Mouse (Mus musculus) intestine, embryonic 14.5 days (tissue): ENCODE data around the gene Rara. TPM values are rescaled to one million over a fixed set of nuclear protein-coding genes. Genes with fewer than 3 reads are reported as not detected.
A peak's percentile ranks its signal among the peaks of the same experiment; 100 is the strongest.

Experiments
- ATAC-seq: fragments of 200-750 bp; cut with Nextera tagmentation; replicated peaks from 2 replicates; pipeline ENCODE4 v1.8.0; 2017; ENCODE audit warnings: low read depth, moderate number of reproducible peaks, moderate TSS enrichment, moderate library complexity; ENCODE audit not compliant: low FRiP score, low TSS enrichment
- DNase-seq: peaks from one replicate; pipeline ENCODE4 v3.0.0-alpha.2; 2018; ENCODE audit warnings: low spot score
- H3K27ac ChIP-seq: fragments of 300-500 bp; sonication (generic); 2 replicates; pipeline ENCODE4 v1.5.1; 2014; ENCODE audit warnings: low read depth, mild to moderate bottlenecking, control low read depth
- H3K27me3 ChIP-seq: fragments of 300-500 bp; sonication (generic); replicated peaks from 2 replicates; pipeline ENCODE4 v1.6.1; 2014; ENCODE audit warnings: low read length, control low read depth; ENCODE audit not compliant: control insufficient read depth, insufficient read depth
- H3K36me3 ChIP-seq: fragments of 300-500 bp; sonication (generic); 2 replicates; pipeline ENCODE4 v1.6.1; 2014; ENCODE audit warnings: low read length, control low read depth; ENCODE audit not compliant: control insufficient read depth, insufficient read depth
- H3K4me1 ChIP-seq: fragments of 300-500 bp; sonication (generic); replicated peaks from 2 replicates; pipeline ENCODE4 v1.6.1; 2014; ENCODE audit warnings: low read length, control low read depth, mixed read lengths; ENCODE audit not compliant: control insufficient read depth, insufficient read depth
- H3K4me2 ChIP-seq: fragments of 300-500 bp; sonication (generic); 2 replicates; pipeline ENCODE4 v1.6.1; 2014; ENCODE audit warnings: low read length
- H3K4me3 ChIP-seq: fragments of 300-500 bp; sonication (generic); 2 replicates; pipeline ENCODE4 v1.5.1; 2014; ENCODE audit warnings: low read depth, low read length, control low read depth, mixed read lengths
- H3K9ac ChIP-seq: fragments of 300-500 bp; sonication (generic); 2 replicates; pipeline ENCODE4 v1.6.1; 2014; ENCODE audit warnings: mild to moderate bottlenecking, low read length
- H3K9me3 ChIP-seq: fragments of 300-500 bp; sonication (generic); 2 replicates; pipeline ENCODE4 v1.6.1; 2016; ENCODE audit warnings: low read length, control low read depth; ENCODE audit not compliant: control insufficient read depth
- WGBS: fragments of 180-500 bp; shearing (Covaris S2); extraction: QIAGEN DNeasy Blood & Tissue Kit; methylation state at CpG from one replicate; pipeline ENCODE4 v1.1.7; 2014; 5-methylcytosine and 5-hydroxymethylcytosine counted together
- polyA plus RNA-seq: library from polyadenylated mRNA; unstranded; fragments of >200 nt; fragmentation: Nextera tagmentation; extraction: Ambion mirVana; gene quantifications from 2 replicates; pipeline ENCODE4 v1.2.1, GENCODE M21; 2014

The Rara gene
- polyA plus RNA-seq, 1 experiment from 2014 or later, result 42.4 TPM

- peaks cover 67% of the 10 kb centered on the region for H3K36me3 ChIP-seq
Observed at GRCm38 (mm10) chr11:98968716-98969495, 41.3 kb downstream of the Rara start.

DNA sequence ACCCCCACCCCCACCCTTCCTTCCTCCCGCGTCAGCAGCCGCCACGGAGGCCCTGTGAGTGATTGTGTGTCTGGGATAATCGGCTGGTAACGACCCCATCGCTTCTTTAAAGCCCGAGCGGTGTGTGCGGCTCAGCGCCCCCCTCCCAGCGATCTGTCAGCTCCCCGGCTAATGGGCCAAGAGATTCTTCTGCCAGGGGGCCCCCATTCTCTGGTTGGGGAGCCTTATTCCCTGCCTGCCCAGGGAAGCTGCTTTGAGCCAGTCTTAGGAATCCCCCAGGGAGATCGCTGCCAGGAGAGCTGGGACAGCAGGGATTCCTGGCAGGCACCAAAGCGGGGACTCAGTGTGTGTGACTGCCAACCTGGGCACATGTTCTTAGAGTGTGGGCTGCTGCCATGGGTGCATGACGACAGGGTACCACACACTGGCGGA is 41.9 kb downstream of the Rara start:
- H3K27me3 ChIP-seq, result no peaks in the 10 kb centered on the region
- peak overlapping the region; percentile 13; the same call in 1 of the 2 replicates for H3K4me2 ChIP-seq
- peaks cover 72% of the 10 kb centered on the region for H3K36me3 ChIP-seq
- no peaks in the 10 kb centered on the region for H3K9me3 ChIP-seq
- H3K4me3 ChIP-seq, result no peak overlapping the region
- DNase-seq, result peak; percentile 60
- H3K9ac ChIP-seq, result no peak overlapping the region
- peaks cover 71% of the 10 kb centered on the region for H3K4me1 ChIP-seq
- 23% methylated on average over 17 of the region's 17 CpGs for WGBS
- no peak for ATAC-seq
- peak overlapping the region; percentile 33; the same call in 1 of the 2 replicates for H3K27ac ChIP-seq

More at GRCm38 (mm10) chr11:98968716-98969495, 41.3 kb downstream of the Rara start:
- Histone ChIP-seq H3K9ac (no peak overlapping the region), H3K4me1 (peaks cover 77% of the 10 kb centered on the region), H3K4me3 (no peak overlapping the region), H3K4me2 (peak overlapping the region; percentile 28), H3K9me3 (no peaks in the 10 kb centered on the region), H3K27me3 (no peaks in the 10 kb centered on the region), H3K27ac (peak overlapping the region; percentile 60; the same call in 1 of the 2 replicates)
- DNase-seq (peak; percentile 74), ATAC-seq (no peak)
- WGBS, result 12% methylated on average over 20 of the region's 20 CpGs

DNA sequence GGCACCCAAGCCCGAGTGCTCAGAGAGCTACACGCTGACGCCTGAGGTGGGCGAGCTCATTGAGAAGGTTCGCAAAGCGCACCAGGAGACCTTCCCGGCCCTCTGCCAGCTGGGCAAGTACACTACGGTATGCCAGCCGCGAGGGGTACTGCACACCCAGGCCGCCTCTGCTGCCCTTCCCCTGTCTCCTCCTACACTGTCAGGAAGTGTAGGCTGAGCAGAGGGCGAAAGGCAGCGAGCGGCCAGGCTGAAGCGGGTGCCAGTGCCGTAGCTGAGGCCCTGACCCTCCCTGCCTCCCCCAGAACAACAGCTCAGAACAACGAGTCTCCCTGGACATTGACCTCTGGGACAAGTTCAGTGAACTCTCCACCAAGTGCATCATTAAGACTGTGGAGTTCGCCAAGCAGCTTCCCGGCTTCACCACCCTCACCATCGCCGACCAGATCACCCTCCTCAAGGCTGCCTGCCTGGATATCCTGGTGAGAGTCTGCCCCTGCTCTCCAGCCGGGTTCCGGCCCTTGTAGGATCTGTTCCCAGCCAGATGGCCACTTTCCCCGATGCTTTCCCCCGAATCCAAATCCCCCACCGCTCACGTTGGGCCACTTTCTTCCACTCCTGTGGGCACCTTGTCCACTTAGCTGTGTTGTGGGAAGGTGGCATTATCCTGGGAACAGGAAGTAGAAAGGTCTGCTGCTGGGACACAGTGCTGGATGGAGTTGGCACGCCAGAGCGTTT is 42.7 kb downstream of the Rara start:
- no peak overlapping the region for H3K4me2 ChIP-seq
- H3K4me3 ChIP-seq, result no peak overlapping the region
- H3K4me1 ChIP-seq, result peaks cover 63% of the 10 kb centered on the region
- 76% methylated on average over 29 of the region's 29 CpGs for WGBS
- H3K36me3 ChIP-seq, result peaks cover 81% of the 10 kb centered on the region
- no peak for ATAC-seq
- H3K9me3 ChIP-seq, result 0 out of 2 replicates have a peak, but pooled peaks cover 5% of the 10 kb centered on the region
- peak overlapping the region; percentile 60 for H3K27ac ChIP-seq
- no peak overlapping the region for H3K9ac ChIP-seq
- H3K27me3 ChIP-seq, result no peaks in the 10 kb centered on the region
- peak; percentile 54 for DNase-seq

GRCm38 (mm10) chr11:98971316-98972031 is 43.9 kb downstream of the Rara start:
- Histone ChIP-seq H3K4me1 (peaks cover 52% of the 10 kb centered on the region), H3K36me3 (peaks cover 80% of the 10 kb centered on the region), H3K27ac (peak overlapping the region; percentile 60; the same call in 1 of the 2 replicates), H3K9me3 (0 out of 2 replicates have a peak, but pooled peaks cover 5% of the 10 kb centered on the region), H3K9ac (no peak overlapping the region), H3K4me2 (no peak overlapping the region), H3K4me3 (no peak overlapping the region), H3K27me3 (no peaks in the 10 kb centered on the region)
- WGBS, result 65% methylated on average over 23 of the region's 23 CpGs
- ATAC-seq (no peak), DNase-seq (peak; percentile 76)

GRCm38 (mm10) chr11:98972215-98972614 is 44.6 kb downstream of the Rara start:
- no peak overlapping the region for H3K27ac ChIP-seq

DNA sequence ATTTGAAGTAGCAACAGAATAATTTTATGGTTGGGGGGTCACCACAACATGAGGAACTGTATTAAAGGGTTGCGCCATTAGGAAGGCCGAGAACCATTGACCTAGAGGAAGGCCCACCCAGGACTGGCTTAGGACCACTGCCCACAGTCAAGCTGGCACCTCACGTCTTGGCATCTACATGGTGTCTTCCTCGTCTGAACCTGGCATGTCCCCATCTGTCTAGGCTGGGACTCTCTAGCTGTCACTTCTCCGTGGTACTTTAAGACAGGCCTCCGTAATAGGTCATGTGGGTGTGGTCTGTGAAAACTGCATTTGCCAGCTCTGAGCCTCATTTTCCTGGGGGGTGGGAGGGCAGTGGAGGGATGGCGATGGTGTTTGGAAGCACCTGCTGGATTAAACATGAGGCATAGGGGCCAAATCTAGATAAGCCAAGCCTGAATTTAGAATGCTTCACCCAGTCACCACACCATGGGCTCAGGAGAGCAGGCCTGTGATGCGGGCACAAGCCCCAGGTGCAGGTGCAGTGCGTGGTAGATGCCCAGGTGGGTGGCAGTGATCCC is 45.3 kb downstream of the Rara start:
- 89% methylated on average over 9 of the region's 9 CpGs for WGBS
- no peak overlapping the region for H3K27ac ChIP-seq
- no peak overlapping the region for H3K4me2 ChIP-seq
- no peak for DNase-seq
- peaks cover 68% of the 10 kb centered on the region for H3K36me3 ChIP-seq
- H3K9ac ChIP-seq, result no peak overlapping the region
- H3K4me1 ChIP-seq, result peaks cover 38% of the 10 kb centered on the region
- H3K9me3 ChIP-seq, result 0 out of 2 replicates have a peak, but pooled peaks cover 5% of the 10 kb centered on the region
- H3K4me3 ChIP-seq, result no peak overlapping the region
- no peak for ATAC-seq
- H3K27me3 ChIP-seq, result no peaks in the 10 kb centered on the region

More at GRCm38 (mm10) chr11:98972215-98972614, 44.6 kb downstream of the Rara start:
- Histone ChIP-seq H3K36me3 (peaks cover 75% of the 10 kb centered on the region), H3K4me2 (no peak overlapping the region), H3K9ac (no peak overlapping the region), H3K9me3 (0 out of 2 replicates have a peak, but pooled peaks cover 5% of the 10 kb centered on the region), H3K27me3 (no peaks in the 10 kb centered on the region), H3K4me1 (peaks cover 44% of the 10 kb centered on the region), H3K4me3 (no peak overlapping the region)
- DNase-seq (peak; percentile 93), ATAC-seq (peak; percentile 25)
- WGBS, result 52% methylated on average over 9 of the region's 9 CpGs

DNA sequence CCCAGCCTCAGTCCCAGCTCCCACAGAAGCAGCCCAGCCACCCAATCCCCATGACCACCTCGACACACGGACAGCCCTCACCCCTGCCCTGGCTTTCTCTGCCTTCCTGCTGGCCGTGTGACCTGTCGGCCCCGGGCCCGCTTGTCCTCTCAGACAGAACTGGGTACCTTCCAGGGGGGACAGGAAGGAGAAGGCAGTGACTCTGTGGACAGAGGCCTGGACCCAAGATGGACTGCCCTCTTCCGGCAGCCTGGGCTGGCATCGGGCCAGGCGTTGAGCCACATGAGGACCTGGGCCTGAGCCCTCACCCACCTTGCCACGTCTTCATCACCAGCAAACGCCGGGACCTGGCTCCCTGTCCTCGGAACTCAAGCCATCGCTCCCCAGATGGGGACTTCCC is 46.0 kb downstream of the Rara start:
- 89% methylated on average over 14 of the region's 14 CpGs for WGBS
- Histone ChIP-seq H3K36me3 (peaks cover 63% of the 10 kb centered on the region), H3K4me3 (no peak overlapping the region), H3K9me3 (0 out of 2 replicates have a peak, but pooled peaks cover 5% of the 10 kb centered on the region), H3K27ac (no peak overlapping the region), H3K27me3 (no peaks in the 10 kb centered on the region), H3K4me1 (peaks cover 31% of the 10 kb centered on the region), H3K9ac (no peak overlapping the region), H3K4me2 (no peak overlapping the region)
- no peak for DNase-seq
- ATAC-seq, result no peak

GRCm38 (mm10) chr11:98974213-98974612 is 46.6 kb downstream of the Rara start:
- no peak overlapping the region for H3K4me2 ChIP-seq
- no peak overlapping the region for H3K4me3 ChIP-seq
- ATAC-seq (no peak), DNase-seq (no peak)
- 80% methylated on average over 6 of the region's 6 CpGs for whole genome bisulfite sequencing
- H3K9ac ChIP-seq, result no peak overlapping the region
- H3K27ac ChIP-seq, result no peak overlapping the region
- H3K27me3 ChIP-seq, result no peaks in the 10 kb centered on the region
- H3K4me1 ChIP-seq, result peaks cover 25% of the 10 kb centered on the region
- H3K36me3 ChIP-seq, result peaks cover 60% of the 10 kb centered on the region
- H3K9me3 ChIP-seq, result 0 out of 2 replicates have a peak, but pooled peaks cover 5% of the 10 kb centered on the region
